Mouse (Mus musculus) heart, embryonic 14.5 days (tissue): ENCODE measurements at regions not wholly inside any gene's neighbourhood (a gene's known extent, or its start where the extent isn't known, plus 50 kb on each side); places are given as distances from the start of the nearest gene placed in this dataset.
A peak's percentile ranks its signal among the peaks of the same experiment; 100 is the strongest.

Experiments
- ATAC-seq: fragments of 200-750 bp; cut with Nextera tagmentation; 2 replicates; pipeline ENCODE4 v1.8.0; 2017; ENCODE audit warnings: low read depth, moderate TSS enrichment; ENCODE audit not compliant: insufficient number of reproducible peaks, insufficient read depth, low FRiP score
- H3K27ac ChIP-seq, 2 experiments: fragments of 200-500 bp in 1 of 2; fragments of 300-500 bp in 1 of 2; sonication (generic) in 1 of 2; replicated peaks in 1 of 2; 2 replicates each; pipeline ENCODE4 v1.5.1; 2012 to 2014; ENCODE audit warnings: low read depth in 2 of 2, low read length in 2 of 2, control low read depth in 1 of 2, mild to moderate bottlenecking in 1 of 2, mixed read lengths in 1 of 2; ENCODE audit not compliant: control insufficient read depth in 1 of 2, insufficient read depth in 1 of 2
- H3K27me3 ChIP-seq: fragments of 300-500 bp; sonication (generic); 2 replicates; pipeline ENCODE4 v1.6.1; 2014; ENCODE audit warnings: mild to moderate bottlenecking, low read length, control low read depth; ENCODE audit not compliant: control insufficient read depth, insufficient read depth
- H3K36me3 ChIP-seq: fragments of 300-500 bp; sonication (generic); 2 replicates; pipeline ENCODE4 v1.6.1; 2014; ENCODE audit warnings: mild to moderate bottlenecking, control low read depth, low read length, mixed read lengths; ENCODE audit not compliant: control insufficient read depth, insufficient read depth
- H3K4me1 ChIP-seq, 2 experiments: fragments of 200-500 bp in 1 of 2; fragments of 300-500 bp in 1 of 2; sonication (generic) in 1 of 2; 2 replicates each; pipeline ENCODE4 v1.6.1; 2012 to 2014; ENCODE audit warnings: low read length in 2 of 2, control low read depth in 1 of 2, mixed read lengths in 1 of 2; ENCODE audit not compliant: control insufficient read depth in 2 of 2, insufficient read depth in 2 of 2
- H3K4me2 ChIP-seq: fragments of 300-500 bp; sonication (generic); 2 replicates; pipeline ENCODE4 v1.6.1; 2014; ENCODE audit warnings: mild to moderate bottlenecking, low read length
- H3K4me3 ChIP-seq, 2 experiments: fragments of 200-500 bp in 1 of 2; fragments of 300-500 bp in 1 of 2; sonication (generic) in 1 of 2; 2 replicates each; pipeline ENCODE4 v1.5.1; 2012 to 2014; ENCODE audit warnings: low read length in 2 of 2, mild to moderate bottlenecking in 2 of 2, control low read depth in 1 of 2, low read depth in 1 of 2, moderate library complexity in 1 of 2; ENCODE audit not compliant: control insufficient read depth in 1 of 2, insufficient read depth in 1 of 2
- H3K9ac ChIP-seq: fragments of 300-500 bp; sonication (generic); 2 replicates; pipeline ENCODE4 v1.6.1; 2014; ENCODE audit warnings: mild to moderate bottlenecking, low read length
- H3K9me3 ChIP-seq: fragments of 300-500 bp; sonication (generic); 2 replicates; pipeline ENCODE4 v1.6.1; 2016; ENCODE audit warnings: low read length, control low read depth; ENCODE audit not compliant: control insufficient read depth
- WGBS: fragments of 180-500 bp; shearing (Covaris S2); extraction: QIAGEN DNeasy Blood & Tissue Kit; methylation state at CpG from one replicate; pipeline ENCODE4 v1.1.7; 2014; 5-methylcytosine and 5-hydroxymethylcytosine counted together

GRCm38 (mm10) chr19:56667903-56668302 lies 54.1 kb upstream of the Adrb1 start:
- ATAC-seq = no peak
- WGBS = 91% methylated on average over 2 of the region's 2 CpGs
- peaks cover 23 to 35% of the 10 kb centered on the region in 2 experiments for H3K4me1 ChIP-seq
- H3K27ac ChIP-seq = no peak overlapping the region
- no peak overlapping the region for H3K9ac ChIP-seq
- no peaks in the 10 kb centered on the region for H3K27me3 ChIP-seq
- no peak overlapping the region for H3K4me2 ChIP-seq
- H3K4me3 ChIP-seq = no peak overlapping the region
- no peaks in the 10 kb centered on the region for H3K36me3 ChIP-seq
- no peaks in the 10 kb centered on the region for H3K9me3 ChIP-seq

DNA sequence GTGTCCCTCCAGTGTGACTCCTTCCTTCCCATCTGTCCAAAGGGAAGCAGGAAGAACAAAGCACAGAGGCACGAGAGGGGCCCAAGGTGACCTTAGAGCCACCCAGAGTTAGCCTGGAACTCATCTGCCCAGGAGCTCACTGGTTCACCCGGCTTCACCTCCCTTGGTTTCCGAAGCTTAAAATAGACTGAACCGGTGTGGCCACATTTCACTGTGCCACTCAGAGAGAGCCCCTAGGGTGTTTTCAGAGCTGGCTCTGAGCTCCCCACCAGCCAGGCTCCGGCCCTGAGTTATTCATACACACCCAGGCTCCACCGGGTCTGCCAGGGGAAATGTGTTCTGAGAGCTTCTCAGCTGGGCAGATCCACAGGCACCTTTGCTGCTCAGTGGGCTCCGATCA lies 53.0 kb upstream of the Adrb1 start:
- no peaks in the 10 kb centered on the region for H3K9me3 ChIP-seq
- no peak overlapping the region for H3K4me2 ChIP-seq
- H3K9ac ChIP-seq = 0 out of 2 replicates have a peak overlapping the region, but pooled peaks have one; percentile 8
- peak overlapping the region; percentile 74 to 81 for H3K27ac ChIP-seq
- no peak overlapping the region for H3K4me3 ChIP-seq
- 24% methylated on average over 7 of the region's 7 CpGs for WGBS
- peaks cover 20 to 25% of the 10 kb centered on the region in 2 experiments for H3K4me1 ChIP-seq
- peak; percentile 61 for ATAC-seq
- no peaks in the 10 kb centered on the region for H3K36me3 ChIP-seq
- no peaks in the 10 kb centered on the region for H3K27me3 ChIP-seq

- Histone ChIP-seq H3K27ac (peak overlapping the region; percentile 74 to 81), H3K4me3 (no peak overlapping the region), H3K4me2 (no peak overlapping the region), H3K4me1 (peaks cover 15 to 20% of the 10 kb centered on the region in 2 experiments), H3K9ac (0 out of 2 replicates have a peak overlapping the region, but pooled peaks have one; percentile 8), H3K9me3 (no peaks in the 10 kb centered on the region), H3K27me3 (no peaks in the 10 kb centered on the region), H3K36me3 (no peaks in the 10 kb centered on the region)
- ATAC-seq = no peak
- 53% methylated on average over 7 of the region's 7 CpGs for WGBS
Observed at GRCm38 (mm10) chr19:56669468-56669867, 52.5 kb upstream of the Adrb1 start.
